Comparison of ENCODE assay signal across 8 mouse cellular contexts in the genomic region with DNA sequence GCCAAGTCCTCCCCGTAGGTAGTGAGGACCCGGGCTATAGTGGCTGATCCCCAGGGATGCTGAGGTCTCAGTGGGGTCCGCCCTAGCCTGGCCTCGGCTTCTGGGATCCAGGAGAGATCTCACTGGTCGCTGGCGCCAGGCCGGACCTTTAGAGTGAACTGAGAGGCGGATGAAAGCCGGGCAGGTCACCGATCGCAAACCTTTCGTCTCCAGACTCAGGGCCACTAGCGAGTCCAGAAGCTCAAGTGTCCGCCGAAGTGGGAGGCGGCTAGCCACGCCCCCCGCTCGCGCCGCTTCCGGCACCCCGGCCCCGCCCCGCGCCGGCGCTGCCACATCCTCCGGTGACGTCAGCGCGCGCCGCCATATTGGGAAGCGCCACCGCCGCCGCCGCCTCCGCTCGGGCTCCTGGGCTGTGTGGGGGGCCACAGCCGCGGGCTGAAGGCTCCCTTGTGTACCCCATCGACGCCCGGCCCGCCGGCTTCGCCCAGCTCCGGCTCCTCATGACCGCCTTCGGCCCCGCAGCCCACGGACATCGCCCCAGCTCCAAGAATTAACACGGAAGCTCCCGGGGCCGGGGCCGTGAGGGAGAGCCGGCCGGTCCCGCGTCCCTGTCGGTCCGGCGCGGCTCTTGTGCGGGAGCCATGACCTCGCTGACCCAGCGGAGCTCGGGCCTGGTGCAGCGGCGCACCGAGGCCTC. TPM values are rescaled to one million over a fixed set of nuclear protein-coding genes. Genes with fewer than 3 reads are reported as not detected.
DNase-seq lines count a peak whose midpoint lies in the region; ATAC-seq and TF ChIP-seq lines count a peak whose summit lies in the region.

A gene (plus strand): TSS at position 360 of the 697 bp plus-strand sequence.

- TF ChIP-seq CTCF in liver, embryonic 14.5 days (IDR thresholded peaks at IDR 0.05; ENCODE audit: low read depth) = no peak
- no peak for TF ChIP-seq CTCF in stomach, postnatal 0 days (IDR thresholded peaks at IDR 0.05; ENCODE audit: low read depth)

- peaks cover 20% of the 10 kb centered on the region for H3K27me3 ChIP-seq in forebrain, embryonic 10.5 days (ENCODE audit: poor library complexity, severe bottlenecking)
- no peaks in the 10 kb centered on the region for H3K27me3 ChIP-seq in heart, embryonic 15.5 days
- no peaks in the 10 kb centered on the region for H3K27me3 ChIP-seq in liver, embryonic 14.5 days (ENCODE audit: control insufficient read depth, insufficient read depth, low read length)
- no peaks in the 10 kb centered on the region; the same call in 1 of the 2 replicates for H3K27me3 ChIP-seq in neural tube, embryonic 11.5 days (ENCODE audit: control insufficient read depth, insufficient read depth, low read length)
- no peaks in the 10 kb centered on the region for H3K27me3 ChIP-seq in stomach, postnatal 0 days (ENCODE audit: control insufficient read depth, insufficient read depth, low read length)

- peak within 1 kb of the TSS; percentile 98 for H3K27ac ChIP-seq in forebrain, embryonic 10.5 days
- H3K27ac ChIP-seq in heart, embryonic 15.5 days = peak within 1 kb of the TSS; percentile 95
- peak within 1 kb of the TSS; percentile 73 for H3K27ac ChIP-seq in liver, embryonic 14.5 days
- H3K27ac ChIP-seq in neural tube, embryonic 11.5 days (ENCODE audit: low read depth, low read length) = peak within 1 kb of the TSS; percentile 91
- peak within 1 kb of the TSS; percentile 98 for H3K27ac ChIP-seq in stomach, postnatal 0 days (replicated peaks)

- peaks cover 18% of the 10 kb centered on the region for H3K36me3 ChIP-seq in forebrain, embryonic 10.5 days (replicated peaks)
- H3K36me3 ChIP-seq in heart, embryonic 15.5 days = 0 out of 2 replicates have a peak, but pooled peaks cover 6% of the 10 kb centered on the region
- H3K36me3 ChIP-seq in liver, embryonic 14.5 days (replicated peaks; ENCODE audit: control insufficient read depth, insufficient read depth, low read depth) = no peaks in the 10 kb centered on the region
- H3K36me3 ChIP-seq in neural tube, embryonic 11.5 days (ENCODE audit: control insufficient read depth, insufficient read depth, low read length) = no peaks in the 10 kb centered on the region
- H3K36me3 ChIP-seq in stomach, postnatal 0 days (ENCODE audit: control insufficient read depth, insufficient read depth, low read length) = no peaks in the 10 kb centered on the region

- H3K4me2 ChIP-seq in heart, embryonic 15.5 days = peak within 1 kb of the TSS; percentile 79
- peak within 1 kb of the TSS; percentile 75 for H3K4me2 ChIP-seq in liver, embryonic 14.5 days (ENCODE audit: low read depth)
- H3K4me2 ChIP-seq in neural tube, embryonic 11.5 days (ENCODE audit: low read depth) = peak within 1 kb of the TSS; percentile 75
- H3K4me2 ChIP-seq in stomach, postnatal 0 days (replicated peaks; ENCODE audit: low read depth) = peak within 1 kb of the TSS; percentile 91

- no peak for TF ChIP-seq EP300 in liver, embryonic 14.5 days (IDR thresholded peaks at IDR 0.05; ENCODE audit: low read depth)
- TF ChIP-seq EP300 in stomach, postnatal 0 days (optimal IDR thresholded peaks at IDR 0.05) = no peak

- H3K4me3 ChIP-seq in forebrain, embryonic 10.5 days = peak within 1 kb of the TSS; percentile 99
- H3K4me3 ChIP-seq in heart, embryonic 15.5 days = peak within 1 kb of the TSS; percentile 83
- H3K4me3 ChIP-seq in liver, embryonic 14.5 days (ENCODE audit: insufficient read depth in 1 of 2, low read depth in 2 of 2, low read length in 2 of 2) = peak within 1 kb of the TSS; percentile 76 to 99
- H3K4me3 ChIP-seq in neural tube, embryonic 11.5 days (ENCODE audit: low read depth, low read length) = peak within 1 kb of the TSS; percentile 93
- peak within 1 kb of the TSS; percentile 100 for H3K4me3 ChIP-seq in stomach, postnatal 0 days (ENCODE audit: low read depth, low read length)

- ATAC-seq in CD4-positive, CD25-positive, alpha-beta regulatory T cell, adult 4 months = peak; percentile 76
- ATAC-seq in heart, embryonic 15.5 days (replicated peaks; ENCODE audit: insufficient number of reproducible peaks, insufficient read depth, low FRiP score, low read depth) = peak; percentile 94
- peak; percentile 85 for ATAC-seq in liver, embryonic 14.5 days (ENCODE audit: insufficient read depth)
- peak; percentile 97 for ATAC-seq in neural tube, embryonic 11.5 days (ENCODE audit: insufficient read depth, low FRiP score, low TSS enrichment)
- peak; percentile 90 for ATAC-seq in stomach, postnatal 0 days (ENCODE audit: low FRiP score, low TSS enrichment)

- H3K9me3 ChIP-seq in forebrain, embryonic 10.5 days = no peaks in the 10 kb centered on the region
- no peaks in the 10 kb centered on the region for H3K9me3 ChIP-seq in heart, embryonic 15.5 days (replicated peaks)
- no peaks in the 10 kb centered on the region for H3K9me3 ChIP-seq in liver, embryonic 14.5 days (ENCODE audit: control insufficient read depth, low read length)
- no peaks in the 10 kb centered on the region for H3K9me3 ChIP-seq in neural tube, embryonic 11.5 days (ENCODE audit: control insufficient read depth, low read length)
- H3K9me3 ChIP-seq in stomach, postnatal 0 days (ENCODE audit: control insufficient read depth, low read length) = no peaks in the 10 kb centered on the region

- peak; percentile 91 for DNase-seq in c-Kit-negative CD71-positive TER-119-positive erythroid progenitor cells, embryonic 14.5 days (ENCODE audit: low read depth, low spot score)
- peak; percentile 93 for DNase-seq in forebrain, embryonic 10.5 days (ENCODE audit: extremely low spot score, low spot score)
- peak; percentile 97 to 98 for DNase-seq in kidney, postnatal 25 days
- DNase-seq in liver, embryonic 14.5 days (ENCODE audit: low read depth in 3 of 3, low spot score in 3 of 3) = peak; percentile 83 to 85 (median 85)
- DNase-seq in neural tube, embryonic 11.5 days (ENCODE audit: low spot score) = peak; percentile 97
- DNase-seq in stomach, postnatal 0 days (ENCODE audit: low spot score) = peak; percentile 96

- H3K9ac ChIP-seq in heart, embryonic 15.5 days = peak within 1 kb of the TSS; percentile 95
- H3K9ac ChIP-seq in liver, embryonic 14.5 days (replicated peaks) = peak within 1 kb of the TSS; percentile 82
- peak within 1 kb of the TSS; percentile 96 for H3K9ac ChIP-seq in neural tube, embryonic 11.5 days (ENCODE audit: low read length)
- H3K9ac ChIP-seq in stomach, postnatal 0 days (ENCODE audit: low read length) = peak within 1 kb of the TSS; percentile 99

- H3K4me1 ChIP-seq in forebrain, embryonic 10.5 days = peaks cover 40% of the 10 kb centered on the region
- H3K4me1 ChIP-seq in heart, embryonic 15.5 days (replicated peaks) = peaks cover 31% of the 10 kb centered on the region
- peaks cover 13 to 21% of the 10 kb centered on the region in 2 experiments for H3K4me1 ChIP-seq in liver, embryonic 14.5 days (replicated peaks; ENCODE audit: control insufficient read depth in 2 of 2, insufficient read depth in 2 of 2, low read length in 1 of 2)
- peaks cover 12% of the 10 kb centered on the region for H3K4me1 ChIP-seq in neural tube, embryonic 11.5 days (ENCODE audit: control insufficient read depth, insufficient read depth, low read length)
- H3K4me1 ChIP-seq in stomach, postnatal 0 days (replicated peaks; ENCODE audit: control insufficient read depth, insufficient read depth) = peaks cover 5% of the 10 kb centered on the region; the same call in 1 of the 2 replicates

- under 1% methylated on average over 74 of the region's 74 CpGs for WGBS in forebrain, embryonic 10.5 days
- under 1% methylated on average over 73 of the region's 74 CpGs for WGBS in heart, embryonic 15.5 days
- under 1% methylated on average over 74 of the region's 74 CpGs for WGBS in liver, embryonic 14.5 days (ENCODE audit: insufficient replicate concordance)
- WGBS in neural tube, embryonic 11.5 days = under 1% methylated on average over 73 of the region's 74 CpGs
- under 1% methylated on average over 64 of the region's 74 CpGs for WGBS in stomach, postnatal 0 days

RNA-seq across cellular contexts. Expression of the gene that starts here (rescaled TPM):
- 10 to 100 TPM; 17.8 to 30.3 TPM for polyA plus RNA-seq in CD4-positive, CD25-positive, alpha-beta regulatory T cell, adult 4 months (2017; shearing (Covaris generic))
- polyA plus RNA-seq in forebrain, embryonic 10.5 days (2016; fragmentation: Nextera tagmentation; extraction: Ambion mirVana) = 67.3 and 68.7 TPM in 2 replicates
- polyA plus RNA-seq in heart, embryonic 15.5 days (2015; fragmentation: Nextera tagmentation; extraction: Ambion mirVana) = 62.7 and 69.4 TPM in 2 replicates
- 33.8 and 35.2 TPM in 2 replicates for polyA plus RNA-seq in liver, embryonic 14.5 days (2012; rRNA removed)
- polyA plus RNA-seq in liver, embryonic 14.5 days (2014; fragmentation: Nextera tagmentation; extraction: Ambion mirVana) = 58.4 and 60.9 TPM in 2 replicates
- polyA plus RNA-seq in neural tube, embryonic 11.5 days (2014; fragmentation: Nextera tagmentation; extraction: Ambion mirVana) = 108 and 112 TPM in 2 replicates
- 70.7 and 73.9 TPM in 2 replicates for polyA plus RNA-seq in stomach, postnatal 0 days (2015; fragmentation: Nextera tagmentation; extraction: Ambion mirVana)

Comparison
In these comparisons a context has a peak if more than half of its experiments do, and no peak if none do; other contexts are left out.
1. Peak in every context shown above with its lines: DNase-seq, ATAC-seq, H3K4me3 ChIP-seq and H3K27ac ChIP-seq.